Mouse (Mus musculus) yolk sac, embryonic 10.5 days (tissue): ENCODE measurements around the gene Hist1h4d.
"Not testable (repeated sequence)": the region's sequence is repeated elsewhere in the genome, so short reads cannot be mapped to it uniquely, and the experiment has no call there.

Source experiments
- DNase-seq: peaks from one replicate; pipeline ENCODE4 v3.0.0-alpha.2; 2017; ENCODE audit warnings: low spot score

Hist1h4d gene

GRCm38 (mm10) chr13:23573034-23573897 is 8.1 kb upstream of the Hist1h4d start:
- DNase-seq, result peak; percentile 33

GRCm38 (mm10) chr13:23573898-23574524 is 7.4 kb upstream of the Hist1h4d start, which contains the start of the genes Hist1h2bf and Hist1h2ad:
TSS of gene Hist1h2bf (minus strand) at chr13:23574196.
TSS of gene Hist1h2ad (plus strand) at chr13:23574381.
- peak; percentile 96 for DNase-seq

- DNase-seq, result not testable (repeated sequence)
Observed at GRCm38 (mm10) chr13:23574546-23575170, 6.7 kb upstream of the Hist1h4d start.

- DNase-seq, result peak; percentile 89
Observed at GRCm38 (mm10) chr13:23575271-23575851, 6.0 kb upstream of the Hist1h4d start, which contains the start of gene Hist1h3d. TSS of gene Hist1h3d (plus strand) at chr13:23575763.

GRCm38 (mm10) chr13:23575864-23576313 is 5.5 kb upstream of the Hist1h4d start:
- peak; percentile 33 for DNase-seq

GRCm38 (mm10) chr13:23576351-23576881 is 5.0 kb upstream of the Hist1h4d start:
- DNase-seq, result peak; percentile 68

- no peak for DNase-seq
Observed at GRCm38 (mm10) chr13:23576906-23577639, 4.3 kb upstream of the Hist1h4d start.

GRCm38 (mm10) chr13:23577835-23578234 is 3.6 kb upstream of the Hist1h4d start:
- DNase-seq, result no peak

GRCm38 (mm10) chr13:23582219-23583056 is 1.0 kb downstream of the Hist1h4d start:
- DNase-seq, result no peak

GRCm38 (mm10) chr13:23583387-23584068 is 2.1 kb downstream of the Hist1h4d start:
- DNase-seq, result no peak

GRCm38 (mm10) chr13:23584331-23584730 is 2.9 kb downstream of the Hist1h4d start:
- DNase-seq, result no peak

GRCm38 (mm10) chr13:23585029-23585441 is 3.6 kb downstream of the Hist1h4d start:
- peak; percentile 79 for DNase-seq

GRCm38 (mm10) chr13:23585442-23586098 is 4.2 kb downstream of the Hist1h4d start:
- peak; percentile 93 for DNase-seq

GRCm38 (mm10) chr13:23586099-23586939 is 4.9 kb downstream of the Hist1h4d start:
- no peak for DNase-seq

- DNase-seq, result no peak
Observed at GRCm38 (mm10) chr13:23586940-23587225, 5.5 kb downstream of the Hist1h4d start.

GRCm38 (mm10) chr13:23591206-23591605 is 9.8 kb downstream of the Hist1h4d start:
- DNase-seq, result no peak

GRCm38 (mm10) chr13:23591886-23592285 is 10.5 kb downstream of the Hist1h4d start:
- DNase-seq, result not testable (repeated sequence)

GRCm38 (mm10) chr13:23592614-23593013 is 11.2 kb downstream of the Hist1h4d start:
- DNase-seq, result no peak
